Mouse (Mus musculus): ENCODE data around the gene Ahrr. TPM values are rescaled to one million over a fixed set of nuclear protein-coding genes. Genes with fewer than 3 reads are reported as not detected.

Ahrr gene
- polyA plus RNA-seq, 1 experiment from 2014 or later, result 1.1 TPM

DNA sequence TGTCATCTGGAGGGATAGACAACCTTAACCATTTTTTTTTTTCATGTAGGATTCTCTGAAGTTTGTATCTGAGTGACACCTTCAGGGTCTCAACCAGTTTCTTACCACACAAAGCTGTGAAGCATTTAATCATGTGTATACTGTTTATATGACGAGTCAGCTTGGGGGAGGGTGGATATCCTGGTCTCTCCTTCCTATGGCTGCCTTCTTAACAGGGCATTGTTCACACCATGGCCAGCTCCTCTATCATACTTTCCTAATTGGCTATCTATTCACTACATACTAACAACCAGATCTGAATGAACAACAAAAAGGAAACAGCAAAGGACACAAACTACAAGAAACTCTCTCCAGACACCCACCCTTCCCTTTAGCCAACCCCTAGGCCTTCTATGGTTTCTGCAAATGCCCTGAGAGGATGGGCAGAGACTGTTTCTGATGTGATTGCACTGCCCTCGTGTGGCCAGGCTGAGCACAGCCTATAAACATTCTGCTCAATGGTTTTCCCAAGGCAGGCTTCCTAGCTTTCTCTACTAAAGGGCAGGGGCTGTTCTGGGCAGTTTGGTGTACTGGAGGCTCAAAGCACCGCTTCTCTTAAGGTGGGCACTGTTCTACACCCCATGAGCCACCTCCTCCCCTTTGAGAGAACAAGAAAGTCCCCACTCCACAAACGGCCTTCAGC is 8.9 kb upstream of the Ahrr start:
- H3K4me1 ChIP-seq (replicated peaks), result no peaks in the 10 kb centered on the region
- peaks cover 40% of the 10 kb centered on the region for H3K36me3 ChIP-seq
- H3K9me3 ChIP-seq, result no peaks in the 10 kb centered on the region
- no peak overlapping the region for H3K4me2 ChIP-seq (replicated peaks)
- no peaks in the 10 kb centered on the region for H3K27me3 ChIP-seq
- WGBS, result 43% methylated on average over 4 of the region's 4 CpGs
- ATAC-seq, result peak; percentile 89
- H3K27ac ChIP-seq, result no peak overlapping the region
- no peak overlapping the region for H3K9ac ChIP-seq (replicated peaks)
- H3K4me3 ChIP-seq (replicated peaks), result no peak overlapping the region

DNA sequence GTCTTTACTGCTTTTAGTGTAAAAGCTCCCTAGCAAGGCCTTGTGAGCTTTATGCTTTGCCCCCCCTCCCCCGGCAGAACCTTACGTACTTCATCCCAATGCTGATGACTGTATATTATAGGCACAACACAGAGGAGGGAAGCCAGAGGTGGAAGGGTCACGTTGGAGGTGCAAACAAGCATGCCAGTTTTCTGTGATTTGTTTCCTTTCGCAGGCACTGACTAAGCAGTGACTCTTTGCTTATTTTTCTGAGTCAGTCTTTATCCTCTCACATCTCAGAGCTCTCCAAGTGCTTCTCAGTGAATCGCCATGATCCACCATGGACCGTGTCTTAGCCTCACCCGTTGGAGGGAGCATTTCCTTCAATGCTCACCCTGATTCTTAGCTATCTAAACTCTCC is 4.2 kb upstream of the Ahrr start:
- Histone ChIP-seq H3K27me3 (peaks cover 19% of the 10 kb centered on the region), H3K9ac (replicated peaks) (no peak overlapping the region), H3K36me3 (no peaks in the 10 kb centered on the region), H3K9me3 (no peaks in the 10 kb centered on the region), H3K4me2 (replicated peaks) (no peak overlapping the region), H3K4me1 (replicated peaks) (peaks cover 6% of the 10 kb centered on the region), H3K27ac (no peak overlapping the region), H3K4me3 (replicated peaks) (no peak overlapping the region)
- 85% methylated on average over 7 of the region's 7 CpGs for WGBS
- ATAC-seq, result no peak

DNA sequence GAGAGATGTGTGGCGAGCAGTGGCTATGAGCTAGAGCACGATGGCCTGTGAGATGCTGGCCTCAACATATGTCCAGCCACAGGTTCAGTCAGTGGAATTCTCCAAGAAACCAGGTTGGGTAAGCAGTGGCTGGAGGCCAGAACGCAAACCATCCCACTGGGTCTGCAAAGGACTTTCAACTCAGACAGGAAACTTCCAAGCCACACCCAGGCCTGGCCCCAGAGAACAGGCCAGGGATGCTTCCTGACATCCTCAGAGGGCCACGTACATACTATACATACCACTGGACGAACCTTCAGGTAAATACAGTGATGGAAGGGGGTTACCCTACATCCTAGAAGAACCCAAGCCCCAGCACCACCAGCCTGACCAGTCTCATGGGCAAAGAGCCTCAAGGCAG is 2.5 kb downstream of the Ahrr start:
- H3K4me2 ChIP-seq (replicated peaks), result no peak overlapping the region
- H3K9me3 ChIP-seq, result no peaks in the 10 kb centered on the region
- no peak overlapping the region for H3K9ac ChIP-seq (replicated peaks)
- no peak overlapping the region for H3K27ac ChIP-seq
- no peak overlapping the region for H3K4me3 ChIP-seq (replicated peaks)
- H3K27me3 ChIP-seq, result peaks cover 22% of the 10 kb centered on the region
- whole genome bisulfite sequencing, result 83% methylated on average over 5 of the region's 5 CpGs
- H3K36me3 ChIP-seq, result no peaks in the 10 kb centered on the region
- peaks cover 6% of the 10 kb centered on the region for H3K4me1 ChIP-seq (replicated peaks)
- ATAC-seq, result no peak

DNA sequence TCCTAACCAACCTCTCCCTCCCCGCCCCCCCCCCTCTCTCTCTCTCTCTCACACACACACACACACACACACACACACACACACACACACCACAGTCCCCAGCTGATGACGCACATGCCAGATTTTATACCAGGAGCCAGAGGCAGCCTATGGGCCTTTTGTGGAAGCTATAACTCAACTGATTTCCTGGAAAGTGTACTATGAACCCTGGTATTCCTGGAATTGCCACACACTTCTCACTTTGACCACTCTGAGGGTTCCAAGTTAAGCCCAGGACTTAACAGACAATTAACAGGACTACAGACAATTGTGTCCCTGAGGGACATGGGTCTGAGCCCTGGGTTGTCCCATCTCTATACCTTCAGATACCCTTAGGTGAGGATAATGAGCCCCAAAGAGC is 9.8 kb downstream of the Ahrr start:
- WGBS, result 100% methylated on average over 1 of the region's 2 CpGs
- no peaks in the 10 kb centered on the region for H3K4me1 ChIP-seq (replicated peaks)
- H3K9me3 ChIP-seq, result no peaks in the 10 kb centered on the region
- no peak overlapping the region for H3K4me2 ChIP-seq (replicated peaks)
- no peaks in the 10 kb centered on the region for H3K27me3 ChIP-seq
- no peak for ATAC-seq
- no peak overlapping the region for H3K4me3 ChIP-seq (replicated peaks)
- no peak overlapping the region for H3K27ac ChIP-seq
- H3K9ac ChIP-seq (replicated peaks), result no peak overlapping the region
- no peaks in the 10 kb centered on the region for H3K36me3 ChIP-seq

DNA sequence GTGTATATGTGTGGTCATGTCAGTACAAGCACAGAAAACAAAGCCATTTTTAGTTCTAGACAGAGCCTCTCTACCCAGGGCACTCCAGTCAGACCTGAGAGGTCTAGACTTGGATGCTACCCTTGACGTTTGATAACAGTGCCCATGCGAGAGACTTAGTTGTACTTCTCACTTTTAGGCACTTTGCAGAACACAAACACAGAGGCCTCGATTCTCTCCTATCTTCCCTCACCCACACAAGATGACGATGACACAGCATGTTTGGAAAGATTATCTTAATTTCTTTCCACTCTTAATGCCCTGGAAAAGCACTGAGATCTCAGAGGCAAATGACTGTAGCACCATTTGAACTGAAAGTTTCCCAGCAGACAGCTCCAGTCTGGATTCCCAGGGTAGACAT is 16.4 kb downstream of the Ahrr start:
- Histone ChIP-seq H3K9ac (replicated peaks) (no peak overlapping the region), H3K4me2 (replicated peaks) (no peak overlapping the region), H3K36me3 (no peaks in the 10 kb centered on the region), H3K27ac (no peak overlapping the region), H3K27me3 (no peaks in the 10 kb centered on the region), H3K4me1 (replicated peaks) (no peaks in the 10 kb centered on the region), H3K9me3 (no peaks in the 10 kb centered on the region), H3K4me3 (replicated peaks) (no peak overlapping the region)
- whole genome bisulfite sequencing, result 86% methylated on average over 4 of the region's 4 CpGs
- no peak for ATAC-seq

DNA sequence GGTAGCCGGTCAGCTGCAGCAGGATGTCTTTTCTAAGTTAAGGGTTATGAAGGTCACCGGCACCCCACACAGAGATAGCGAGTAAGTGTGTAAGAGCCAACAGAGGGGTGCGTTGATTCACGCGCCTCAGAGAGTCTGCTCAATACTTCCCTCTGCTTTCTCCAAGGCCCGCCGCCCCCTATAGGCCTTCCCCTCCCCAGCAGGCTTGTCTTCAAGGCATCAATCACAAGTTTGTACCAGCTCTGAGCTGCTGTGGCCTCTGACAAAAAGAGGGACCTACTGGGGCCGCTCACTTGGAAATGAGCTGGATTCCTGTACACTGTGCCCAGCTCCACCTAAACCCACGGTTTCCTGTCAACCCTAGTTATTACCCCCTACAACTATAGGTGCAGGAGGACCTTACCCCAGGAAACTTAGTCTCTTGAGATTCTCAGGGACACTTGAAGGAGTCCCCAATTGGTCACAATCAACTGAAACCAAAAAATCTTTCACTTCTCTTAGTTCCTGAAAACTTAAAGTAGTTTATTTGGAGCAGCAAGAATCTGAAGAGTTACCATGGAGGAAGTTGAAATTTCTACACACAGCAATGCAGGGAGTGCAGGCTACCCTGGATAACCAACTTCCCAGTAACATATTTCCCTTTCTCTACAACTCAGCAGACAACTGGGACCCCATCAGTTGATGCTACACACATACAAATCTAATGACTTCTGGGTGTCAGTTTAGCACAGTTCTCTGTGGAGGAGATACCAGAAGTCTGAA is 31.7 kb downstream of the Ahrr start:
- Histone ChIP-seq H3K9me3 (no peaks in the 10 kb centered on the region), H3K27ac (no peak overlapping the region), H3K4me1 (replicated peaks) (peaks cover 9% of the 10 kb centered on the region), H3K36me3 (no peaks in the 10 kb centered on the region), H3K9ac (replicated peaks) (peak overlapping the region; percentile 72), H3K27me3 (0 out of 2 replicates have a peak, but pooled peaks cover 5% of the 10 kb centered on the region), H3K4me2 (replicated peaks) (peak overlapping the region; percentile 82), H3K4me3 (replicated peaks) (peak overlapping the region; percentile 53)
- 3% methylated on average over 10 of the region's 10 CpGs for WGBS
- ATAC-seq, result peak; percentile 93

DNA sequence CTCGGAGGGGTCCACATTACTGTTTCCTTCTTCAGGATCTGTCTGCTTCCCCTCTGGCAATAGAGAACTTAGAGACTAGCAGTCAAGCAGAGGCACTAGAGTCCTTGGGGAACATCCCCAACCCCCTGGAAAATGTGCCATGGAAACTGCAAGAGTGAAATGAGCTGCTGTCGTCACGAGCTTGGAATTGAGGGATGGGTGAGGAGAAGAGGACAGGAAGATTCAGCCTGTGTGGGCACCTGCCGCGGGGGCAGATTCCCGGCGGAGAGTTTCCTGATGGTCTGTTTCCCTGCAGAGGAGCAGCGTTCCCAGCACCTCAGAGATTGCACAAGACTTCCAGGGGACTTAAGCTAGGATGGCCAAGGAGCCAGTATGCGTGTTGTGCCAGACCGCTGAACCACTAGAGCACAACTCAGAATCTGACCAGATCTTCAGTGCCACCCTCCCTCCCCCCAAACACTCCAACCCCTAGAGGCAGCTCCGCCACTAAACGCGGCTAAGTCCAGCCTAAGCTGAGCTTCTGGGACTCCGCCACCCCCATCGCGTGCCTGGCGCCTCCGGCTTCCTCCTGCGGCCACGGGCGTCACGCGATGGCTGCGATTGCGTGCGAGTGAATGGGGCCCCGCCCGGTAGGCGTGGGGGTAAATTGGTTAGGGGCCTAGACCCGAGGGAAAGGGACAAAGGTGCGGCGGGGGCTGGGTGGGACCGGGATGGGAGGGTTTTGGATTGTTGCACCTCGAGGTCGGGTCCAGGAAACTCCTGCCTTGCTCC is 32.5 kb downstream of the Ahrr start:
- Histone ChIP-seq H3K4me2 (replicated peaks) (peak overlapping the region; percentile 82), H3K9ac (replicated peaks) (peak overlapping the region; percentile 72), H3K4me3 (replicated peaks) (peak overlapping the region; percentile 53), H3K4me1 (replicated peaks) (peaks cover 9% of the 10 kb centered on the region), H3K36me3 (no peaks in the 10 kb centered on the region), H3K27me3 (0 out of 2 replicates have a peak, but pooled peaks cover 5% of the 10 kb centered on the region), H3K9me3 (no peaks in the 10 kb centered on the region), H3K27ac (no peak overlapping the region)
- 3% methylated on average over 35 of the region's 35 CpGs for WGBS
- ATAC-seq, result peak; percentile 89

DNA sequence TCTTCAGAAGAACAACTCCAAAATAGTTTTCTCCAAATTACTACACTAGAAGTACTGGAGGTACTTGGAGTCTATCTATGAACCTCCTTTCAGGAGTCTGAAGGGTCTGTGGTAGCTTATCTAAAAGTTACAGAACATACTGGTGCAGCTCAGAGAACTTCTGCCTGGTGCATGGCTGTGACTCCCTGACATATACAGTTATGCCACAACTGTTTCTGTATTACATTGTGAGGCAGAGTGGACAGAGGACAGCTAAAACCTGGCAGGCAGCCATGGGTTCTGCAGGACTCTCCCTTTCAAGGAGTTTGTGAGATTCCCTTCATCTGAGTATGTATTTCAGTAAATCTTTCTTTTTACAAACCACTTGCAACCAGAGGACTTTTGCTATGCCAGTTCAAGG is 45.6 kb downstream of the Ahrr start:
- Histone ChIP-seq H3K36me3 (no peaks in the 10 kb centered on the region), H3K27ac (no peak overlapping the region), H3K9me3 (no peaks in the 10 kb centered on the region), H3K4me3 (replicated peaks) (no peak overlapping the region), H3K4me2 (replicated peaks) (no peak overlapping the region), H3K27me3 (peaks cover 13% of the 10 kb centered on the region; the same call in 1 of the 2 replicates), H3K4me1 (replicated peaks) (peaks cover 12% of the 10 kb centered on the region), H3K9ac (replicated peaks) (no peak overlapping the region)
- ATAC-seq, result no peak

DNA sequence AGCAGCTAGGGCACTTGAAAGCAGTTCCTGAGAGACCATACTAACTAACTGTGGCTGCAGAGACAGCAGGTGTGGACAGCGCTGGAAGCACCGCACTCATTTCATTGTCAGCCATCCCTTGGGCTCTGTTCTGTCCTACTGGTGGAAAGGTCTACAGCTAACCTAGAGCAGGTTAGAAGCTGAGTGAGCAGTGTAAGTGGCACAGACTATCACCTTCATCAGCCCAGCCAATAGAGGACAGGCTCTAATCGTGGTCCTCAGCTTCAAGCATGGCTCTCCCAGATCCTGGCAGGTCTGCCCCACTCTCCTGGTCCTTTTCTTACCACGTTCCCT is 46.3 kb downstream of the Ahrr start:
- H3K4me2 ChIP-seq (replicated peaks), result peak overlapping the region; percentile 29
- no peak overlapping the region for H3K27ac ChIP-seq
- H3K9ac ChIP-seq (replicated peaks), result no peak overlapping the region
- WGBS, result 48% methylated on average over 4 of the region's 4 CpGs
- H3K27me3 ChIP-seq, result peaks cover 13% of the 10 kb centered on the region; the same call in 1 of the 2 replicates
- no peaks in the 10 kb centered on the region for H3K9me3 ChIP-seq
- H3K4me3 ChIP-seq (replicated peaks), result no peak overlapping the region
- ATAC-seq, result peak; percentile 76
- H3K36me3 ChIP-seq, result no peaks in the 10 kb centered on the region
- peaks cover 12% of the 10 kb centered on the region for H3K4me1 ChIP-seq (replicated peaks)

DNA sequence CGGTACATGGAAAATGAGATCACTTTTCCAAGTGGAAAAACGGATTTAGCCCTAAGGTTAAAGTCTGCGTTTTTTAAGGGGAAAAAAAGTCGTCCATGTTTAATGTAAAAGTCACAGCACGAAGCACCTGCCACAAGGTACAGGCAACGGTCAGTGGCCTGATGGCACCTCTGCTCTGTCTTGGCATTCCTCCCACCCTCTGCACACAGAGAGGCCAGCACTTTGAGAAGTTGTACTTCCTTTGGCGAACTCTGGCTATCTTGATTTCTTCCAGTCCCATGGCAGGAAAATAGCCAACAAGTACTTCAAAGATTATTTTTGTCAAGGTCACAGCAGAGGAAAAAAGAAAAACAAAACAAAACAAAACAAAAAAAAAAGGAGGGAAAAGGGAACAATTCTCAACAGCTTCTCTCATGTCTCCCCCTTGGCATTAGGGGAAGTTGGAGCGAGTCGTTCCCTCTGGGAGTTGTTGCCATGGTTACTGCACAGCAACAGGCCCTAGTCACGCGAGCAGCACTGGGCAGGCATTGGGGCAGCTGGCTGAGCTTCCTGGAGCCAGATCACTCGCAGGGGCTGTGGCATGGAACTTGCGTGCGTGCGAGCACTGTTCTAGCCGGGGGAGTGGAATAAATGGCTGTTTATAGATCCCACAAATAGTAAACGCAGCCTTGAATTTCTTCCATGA is 46.8 kb downstream of the Ahrr start:
- peaks cover 13% of the 10 kb centered on the region; the same call in 1 of the 2 replicates for H3K27me3 ChIP-seq
- no peaks in the 10 kb centered on the region for H3K36me3 ChIP-seq
- peak overlapping the region; percentile 29 for H3K4me2 ChIP-seq (replicated peaks)
- 25% methylated on average over 17 of the region's 17 CpGs for WGBS
- no peak overlapping the region for H3K4me3 ChIP-seq (replicated peaks)
- H3K9ac ChIP-seq (replicated peaks), result no peak overlapping the region
- no peak overlapping the region for H3K27ac ChIP-seq
- H3K9me3 ChIP-seq, result no peaks in the 10 kb centered on the region
- peak; percentile 98 for ATAC-seq
- peaks cover 12% of the 10 kb centered on the region for H3K4me1 ChIP-seq (replicated peaks)

DNA sequence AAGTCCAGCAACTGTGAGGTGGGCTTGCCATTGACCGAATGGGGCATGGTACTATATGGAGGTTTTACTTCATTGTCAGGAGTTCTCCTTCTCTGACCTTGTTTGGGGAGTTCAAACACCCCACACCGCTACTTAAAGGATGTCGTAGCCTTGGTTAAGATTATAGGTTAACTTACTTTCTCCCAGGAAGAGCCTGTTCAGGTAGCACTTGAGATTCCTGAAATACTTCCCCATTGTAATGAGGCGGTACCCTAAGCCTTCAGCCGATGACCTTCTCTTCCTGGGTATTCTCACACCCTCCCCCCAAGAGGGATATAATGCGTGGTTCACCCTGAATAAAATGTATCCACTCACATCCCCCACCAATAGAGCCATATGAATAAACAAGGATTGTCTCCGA is 54.6 kb downstream of the Ahrr start:
- Histone ChIP-seq H3K4me2 (replicated peaks) (no peak overlapping the region), H3K27ac (no peak overlapping the region), H3K36me3 (no peaks in the 10 kb centered on the region), H3K27me3 (no peaks in the 10 kb centered on the region), H3K4me1 (replicated peaks) (no peaks in the 10 kb centered on the region), H3K9me3 (no peaks in the 10 kb centered on the region), H3K9ac (replicated peaks) (no peak overlapping the region), H3K4me3 (replicated peaks) (no peak overlapping the region)
- ATAC-seq, result no peak
- 81% methylated on average over 7 of the region's 7 CpGs for WGBS

DNA sequence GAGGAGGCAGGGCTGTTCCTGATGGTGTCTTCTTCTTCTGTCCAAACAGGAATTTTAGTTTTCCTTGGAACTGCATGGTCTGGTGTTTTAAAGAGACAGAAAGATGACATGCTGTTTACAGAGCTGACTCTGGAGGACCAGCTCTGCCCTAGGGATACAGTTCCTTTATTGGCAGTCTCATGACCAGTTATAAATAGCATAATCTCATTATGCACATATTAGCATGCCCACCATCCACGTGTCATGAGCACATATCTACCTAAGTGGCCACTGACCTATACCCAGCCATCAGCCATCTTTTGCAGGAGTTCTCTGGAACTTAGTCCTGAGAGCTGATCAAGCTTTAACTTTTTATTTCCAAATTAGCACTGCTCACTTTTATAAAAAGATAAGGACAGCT is 71.5 kb downstream of the Ahrr start:
- Histone ChIP-seq H3K36me3 (no peaks in the 10 kb centered on the region), H3K27me3 (no peaks in the 10 kb centered on the region), H3K9ac (replicated peaks) (no peak overlapping the region), H3K4me2 (replicated peaks) (no peak overlapping the region), H3K4me1 (replicated peaks) (no peaks in the 10 kb centered on the region), H3K4me3 (replicated peaks) (no peak overlapping the region), H3K9me3 (no peaks in the 10 kb centered on the region), H3K27ac (no peak overlapping the region)
- 44% methylated on average over 1 of the region's 1 CpGs for whole genome bisulfite sequencing
- no peak for ATAC-seq
